Mouse (Mus musculus) heart, embryonic 10.5 days (tissue): ENCODE data around the gene Lmf2. TPM values are rescaled to one million over a fixed set of nuclear protein-coding genes. Genes with fewer than 3 reads are reported as not detected.

Experiments used
- DNase-seq: peaks from one replicate; pipeline ENCODE4 v3.0.0-alpha.2; 2017; ENCODE audit warnings: low spot score
- H3K27ac ChIP-seq: fragments of 300-500 bp; sonication (generic); 2 replicates; pipeline ENCODE4 v1.5.1; 2016; ENCODE audit warnings: mild to moderate bottlenecking
- H3K27me3 ChIP-seq: fragments of 300-500 bp; sonication (generic); 2 replicates; pipeline ENCODE4 v1.6.1; 2016; ENCODE audit warnings: mild to moderate bottlenecking; ENCODE audit not compliant: poor library complexity, insufficient read depth, severe bottlenecking
- H3K36me3 ChIP-seq: fragments of 300-500 bp; sonication (generic); 2 replicates; pipeline ENCODE4 v1.6.1; 2016; ENCODE audit warnings: mild to moderate bottlenecking, moderate library complexity
- H3K4me1 ChIP-seq: fragments of 300-500 bp; sonication (generic); 2 replicates; pipeline ENCODE4 v1.6.1; 2016; ENCODE audit warnings: mild to moderate bottlenecking
- H3K4me3 ChIP-seq: fragments of 300-500 bp; sonication (generic); 2 replicates; pipeline ENCODE4 v1.5.1; 2016; ENCODE audit warnings: mild to moderate bottlenecking, moderate library complexity
- H3K9me3 ChIP-seq: fragments of 300-500 bp; sonication (generic); 2 replicates; pipeline ENCODE4 v1.6.1; 2016; ENCODE audit warnings: mild to moderate bottlenecking, moderate library complexity
- WGBS: fragments of 180-500 bp; shearing (Covaris S2); methylation state at CpG from one replicate; pipeline ENCODE4 v1.1.7; 2016; 5-methylcytosine and 5-hydroxymethylcytosine counted together
- polyA plus RNA-seq: library from polyadenylated mRNA; unstranded; fragments of >200 nt; fragmentation: Nextera tagmentation; extraction: Ambion mirVana; gene quantifications from 2 replicates; pipeline ENCODE4 v1.2.1, GENCODE M21; 2016

The Lmf2 gene
- 51.5 and 55.2 TPM in 2 replicates for polyA plus RNA-seq

DNA sequence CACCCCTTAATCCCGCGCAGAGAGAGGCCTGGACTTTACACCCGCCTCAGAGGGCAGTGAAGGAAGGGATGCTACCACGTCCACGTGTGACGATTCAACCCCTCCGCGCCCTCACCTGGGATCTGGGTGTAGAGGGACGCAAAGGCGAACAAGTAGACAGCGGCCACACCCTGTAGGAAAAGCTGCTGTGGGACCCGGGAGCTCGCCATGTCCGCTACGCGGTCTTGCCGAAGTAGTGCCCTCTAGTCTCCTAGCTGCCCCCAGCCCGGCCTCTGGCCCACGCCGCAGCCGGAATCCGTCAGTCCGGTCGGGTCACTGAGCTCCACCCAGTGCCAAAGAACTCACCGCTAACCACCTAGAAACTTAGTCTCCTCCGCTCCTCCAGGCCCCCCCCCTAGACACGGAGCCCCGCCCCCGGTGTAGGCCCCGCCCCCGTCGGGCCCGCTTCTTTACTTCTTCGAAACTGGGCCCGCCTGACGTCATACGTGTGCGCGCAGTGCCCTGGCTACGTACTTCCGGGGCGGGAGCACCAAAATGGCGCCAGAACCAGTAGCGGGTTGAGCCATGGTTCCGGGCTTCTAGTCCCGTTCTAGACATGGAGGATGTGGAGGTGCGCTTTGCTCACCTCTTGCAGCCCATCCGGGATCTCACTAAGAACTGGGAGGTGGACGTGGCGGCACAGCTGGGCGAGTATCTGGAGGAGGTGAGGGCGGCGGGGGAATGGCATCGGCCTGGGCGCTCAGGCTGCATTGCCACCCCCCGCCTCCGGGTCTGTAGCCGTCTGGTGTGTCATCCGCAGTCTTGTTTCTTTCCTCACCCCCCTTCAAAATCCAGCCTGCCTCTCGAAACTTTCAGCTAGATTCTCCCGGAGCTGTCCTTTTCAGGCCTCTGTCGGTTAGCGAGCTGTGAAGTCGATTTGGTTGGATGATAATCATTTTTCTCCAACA lies at the start of gene Lmf2, which contains the start of gene Ncaph2:
Gene Lmf2, minus strand, starts transcription at position 419 of the 947 bp plus-strand sequence.
Gene Ncaph2, plus strand, starts transcription at position 479 of the 947 bp plus-strand sequence.
- WGBS: under 1% methylated on average over 64 of the region's 64 CpGs
- H3K4me1 ChIP-seq: peaks cover 32% of the 10 kb centered on the region
- H3K36me3 ChIP-seq: peaks cover 50% of the 10 kb centered on the region
- peak within 1 kb of the TSS; percentile 92 for H3K27ac ChIP-seq
- H3K27me3 ChIP-seq: no peaks in the 10 kb centered on the region
- peak within 1 kb of the TSS; percentile 77 for H3K4me3 ChIP-seq
- DNase-seq: peak; percentile 98
- no peaks in the 10 kb centered on the region for H3K9me3 ChIP-seq

DNA sequence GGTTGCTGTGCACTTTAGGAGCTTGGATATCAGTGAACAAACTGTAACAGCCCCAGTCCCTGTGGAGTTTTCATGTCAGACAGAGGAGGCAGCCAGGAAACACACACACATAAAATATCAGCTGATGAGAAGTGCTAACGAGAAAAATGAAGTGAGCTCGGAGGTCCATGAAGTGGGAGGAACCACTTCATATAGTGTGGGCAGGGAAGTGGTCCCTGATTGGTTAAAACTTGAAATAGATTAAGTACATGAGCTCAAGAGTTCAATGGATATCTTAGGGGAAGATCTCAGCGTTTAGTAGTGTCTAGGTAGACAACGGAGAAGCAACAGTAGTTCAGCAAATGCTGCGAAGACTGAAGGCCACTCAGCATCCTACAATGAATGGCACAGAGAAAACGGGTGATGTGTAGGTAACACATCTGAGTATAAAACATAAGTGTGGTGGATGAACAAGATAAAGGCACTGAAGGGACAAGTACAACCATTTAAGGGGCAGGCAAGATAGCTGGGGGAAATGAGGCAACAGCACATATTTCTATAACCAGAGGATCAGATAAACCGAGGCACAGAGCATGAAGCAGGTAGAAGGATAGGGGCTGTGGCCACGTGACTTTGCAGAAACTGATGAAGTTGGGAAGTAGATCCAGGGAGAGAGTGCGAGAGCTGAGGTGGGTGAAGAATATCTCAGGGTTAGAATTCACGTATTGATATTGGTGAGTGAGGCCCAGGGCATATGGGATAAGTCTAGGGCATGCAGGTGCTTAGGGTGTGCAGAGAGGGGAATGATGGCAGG lies 49.6 kb upstream of the Lmf2 start:
- Histone ChIP-seq H3K9me3 (0 out of 2 replicates have a peak, but pooled peaks cover 6% of the 10 kb centered on the region), H3K4me3 (no peak overlapping the region), H3K4me1 (no peaks in the 10 kb centered on the region), H3K27me3 (no peaks in the 10 kb centered on the region), H3K36me3 (no peaks in the 10 kb centered on the region), H3K27ac (no peak overlapping the region)
- no peak for DNase-seq
- WGBS: 81% methylated on average over 10 of the region's 10 CpGs

DNA sequence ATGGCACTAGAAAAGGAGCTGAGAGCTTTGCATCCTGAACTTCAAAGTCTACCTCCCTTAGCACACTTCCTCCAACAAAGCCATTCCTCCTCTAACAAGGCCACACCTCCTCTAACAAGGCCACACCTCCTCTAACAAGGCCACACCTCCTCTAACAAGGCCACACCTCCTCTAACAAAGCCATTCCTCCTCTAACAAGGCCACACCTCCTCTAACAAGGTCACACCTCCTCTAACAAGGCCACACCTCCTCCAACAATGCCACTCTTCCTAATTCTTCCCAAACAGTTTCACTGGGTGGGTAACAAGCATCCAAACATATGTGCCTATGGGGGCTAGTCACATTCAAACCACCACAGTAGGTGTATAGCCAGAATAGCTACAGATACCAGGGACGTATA lies 47.0 kb upstream of the Lmf2 start:
- DNase-seq: no peak
- Histone ChIP-seq H3K27ac (no peak overlapping the region), H3K4me3 (no peak overlapping the region), H3K9me3 (no peaks in the 10 kb centered on the region), H3K27me3 (no peaks in the 10 kb centered on the region), H3K36me3 (no peaks in the 10 kb centered on the region), H3K4me1 (no peaks in the 10 kb centered on the region)
- WGBS: 79% methylated on average over 1 of the region's 1 CpGs

DNA sequence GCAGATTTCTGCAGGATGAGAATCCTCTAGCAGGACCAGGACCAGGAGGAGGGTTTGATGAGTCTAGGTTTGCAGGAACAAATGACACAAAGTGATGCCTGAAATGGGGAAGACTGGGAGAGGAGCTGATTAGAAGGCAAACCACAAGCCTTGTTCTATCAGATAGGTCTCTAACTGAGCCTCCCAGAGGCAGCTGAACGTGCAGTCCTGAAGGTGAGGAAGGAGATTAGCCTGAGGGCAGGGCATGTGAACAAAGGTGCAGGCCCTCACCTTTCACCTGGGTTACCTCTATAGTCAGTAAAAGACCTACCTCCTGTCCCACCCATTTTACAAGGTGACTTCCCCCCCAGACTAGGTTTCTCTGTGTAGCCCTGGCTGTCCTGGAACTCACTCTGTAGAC lies 44.3 kb upstream of the Lmf2 start:
- no peaks in the 10 kb centered on the region for H3K9me3 ChIP-seq
- 56% methylated on average over 1 of the region's 1 CpGs for WGBS

DNA sequence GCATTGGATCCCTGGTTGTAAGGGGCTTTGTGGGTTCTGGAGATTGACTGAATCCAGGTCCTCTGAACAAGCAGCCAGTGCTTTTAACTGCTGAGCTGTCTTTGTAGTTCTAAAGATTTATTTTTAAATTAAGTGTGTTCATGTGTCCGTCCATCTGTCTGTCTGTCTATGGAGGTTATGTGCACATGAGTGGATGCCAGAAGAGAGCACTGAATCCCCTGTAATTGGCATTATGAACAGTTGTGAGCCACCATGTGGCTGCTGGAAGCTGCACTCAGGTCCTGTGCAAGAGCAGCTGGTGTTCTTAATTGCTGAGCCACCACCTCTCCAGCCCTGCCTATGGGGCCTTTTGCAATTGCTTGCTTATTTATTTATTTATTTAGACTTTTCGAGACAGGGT lies 42.7 kb upstream of the Lmf2 start:
- Histone ChIP-seq H3K4me3 (no peak overlapping the region), H3K36me3 (no peaks in the 10 kb centered on the region), H3K27ac (no peak overlapping the region), H3K4me1 (no peaks in the 10 kb centered on the region), H3K27me3 (no peaks in the 10 kb centered on the region), H3K9me3 (no peaks in the 10 kb centered on the region)
- no peak for DNase-seq
- 84% methylated on average over 2 of the region's 2 CpGs for WGBS

More for the DNA sequence above, 44.3 kb upstream of the Lmf2 start:
- Histone ChIP-seq H3K4me3 (no peak overlapping the region), H3K27me3 (no peaks in the 10 kb centered on the region), H3K36me3 (no peaks in the 10 kb centered on the region), H3K27ac (no peak overlapping the region), H3K4me1 (no peaks in the 10 kb centered on the region)
- DNase-seq: no peak

DNA sequence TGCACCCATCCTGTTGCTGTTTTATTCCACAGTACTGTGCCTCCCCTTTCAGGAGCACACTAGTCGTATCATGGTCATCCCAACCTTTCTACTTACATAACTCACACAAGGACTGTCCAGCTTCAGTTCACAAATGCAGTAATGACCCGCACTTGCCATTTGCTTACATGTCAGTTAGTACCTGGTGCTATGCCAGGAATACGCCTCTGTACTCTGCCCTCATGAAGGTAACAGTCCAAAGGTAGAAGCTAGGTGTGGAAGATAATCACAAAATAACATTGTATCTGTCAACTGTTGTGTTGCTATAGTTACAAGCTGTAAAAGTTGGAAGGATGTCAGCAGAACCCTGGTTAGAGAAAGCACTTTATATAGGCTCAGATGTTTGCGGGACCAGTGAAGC lies 41.4 kb upstream of the Lmf2 start:
- 82% methylated on average over 4 of the region's 4 CpGs for WGBS

DNA sequence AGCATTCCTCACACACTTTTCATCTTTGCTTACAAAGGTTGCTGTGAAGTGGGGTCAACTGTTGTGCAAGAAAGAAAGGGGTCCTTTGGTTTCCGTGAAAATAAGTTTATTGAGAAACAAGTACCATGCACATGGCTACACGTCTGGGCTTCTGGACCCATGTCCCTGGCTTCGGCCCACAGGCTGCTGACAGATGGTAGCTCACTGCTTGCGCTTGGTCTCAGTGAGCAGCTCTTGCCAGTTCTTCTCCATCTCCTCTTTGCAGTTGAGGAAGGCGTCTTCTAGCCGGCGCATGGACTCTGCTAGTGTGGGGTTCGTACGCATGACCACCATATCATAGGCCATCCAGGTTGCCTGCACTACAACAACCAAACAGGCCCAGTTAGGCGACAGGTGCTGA lies 34.6 kb upstream of the Lmf2 start:
- H3K4me3 ChIP-seq: no peak overlapping the region
- H3K9me3 ChIP-seq: no peaks in the 10 kb centered on the region
- WGBS: 89% methylated on average over 10 of the region's 10 CpGs
- no peak overlapping the region for H3K27ac ChIP-seq
- peaks cover 37% of the 10 kb centered on the region for H3K27me3 ChIP-seq
- DNase-seq: no peak
- H3K4me1 ChIP-seq: no peaks in the 10 kb centered on the region
- H3K36me3 ChIP-seq: no peaks in the 10 kb centered on the region

More for the DNA sequence above, 41.4 kb upstream of the Lmf2 start:
- H3K4me1 ChIP-seq: no peaks in the 10 kb centered on the region
- no peaks in the 10 kb centered on the region for H3K36me3 ChIP-seq
- no peak for DNase-seq
- no peaks in the 10 kb centered on the region for H3K9me3 ChIP-seq
- no peak overlapping the region for H3K4me3 ChIP-seq
- H3K27ac ChIP-seq: no peak overlapping the region
- no peaks in the 10 kb centered on the region for H3K27me3 ChIP-seq

DNA sequence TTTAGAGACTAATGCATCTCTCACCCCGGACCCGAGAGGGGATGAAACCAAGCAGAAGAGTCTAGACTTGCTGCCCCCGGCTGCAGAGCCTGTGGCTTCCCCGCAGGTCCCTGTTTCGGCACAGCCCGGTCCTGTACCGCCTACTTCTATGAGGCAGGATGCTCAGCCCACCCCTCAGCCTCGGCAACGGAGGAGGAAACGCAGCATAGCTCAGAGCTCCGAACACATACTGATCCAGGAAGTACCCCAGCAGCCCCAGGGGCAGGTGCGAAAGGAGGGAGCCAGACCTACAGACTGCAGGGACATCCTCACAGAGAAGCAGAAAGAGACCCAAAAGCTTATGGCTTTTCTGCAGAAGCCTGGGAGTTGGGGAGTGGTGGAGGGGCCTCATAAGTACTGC lies 31.7 kb upstream of the Lmf2 start:
- no peak for DNase-seq
- Histone ChIP-seq H3K4me3 (no peak overlapping the region), H3K4me1 (no peaks in the 10 kb centered on the region), H3K9me3 (no peaks in the 10 kb centered on the region), H3K36me3 (no peaks in the 10 kb centered on the region), H3K27ac (no peak overlapping the region), H3K27me3 (peaks cover 52% of the 10 kb centered on the region)
- 41% methylated on average over 12 of the region's 12 CpGs for WGBS

DNA sequence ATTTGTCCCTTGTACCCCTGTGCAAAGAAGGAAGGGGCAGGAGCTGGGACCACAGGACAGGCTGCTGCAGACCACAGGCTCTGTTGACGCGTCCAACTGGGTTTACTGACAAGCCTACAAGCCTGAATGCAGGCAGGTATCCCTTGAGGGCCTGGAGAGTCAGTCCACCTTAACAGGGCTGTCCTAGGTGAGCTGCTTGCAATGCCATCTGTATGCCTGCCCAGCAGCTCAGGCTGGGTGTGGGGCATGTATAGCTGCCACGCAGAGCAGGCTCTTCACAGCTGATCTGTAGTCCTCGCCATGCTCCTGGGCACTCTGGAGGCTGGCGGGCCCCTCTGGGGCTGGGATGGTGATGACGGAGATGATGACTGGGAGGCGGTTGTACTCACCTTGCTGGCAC lies 29.2 kb upstream of the Lmf2 start, which contains the start of gene Klhdc7b:
Gene Klhdc7b, plus strand, starts transcription at position 301 of the 400 bp plus-strand sequence.
- H3K4me3 ChIP-seq: no peak within 1 kb of the TSS
- no peak for DNase-seq
- peaks cover 73% of the 10 kb centered on the region for H3K27me3 ChIP-seq
- peaks cover under 1% of the 10 kb centered on the region for H3K4me1 ChIP-seq
- no peaks in the 10 kb centered on the region for H3K9me3 ChIP-seq
- no peak within 1 kb of the TSS for H3K27ac ChIP-seq
- H3K36me3 ChIP-seq: no peaks in the 10 kb centered on the region
- WGBS: 79% methylated on average over 7 of the region's 7 CpGs

DNA sequence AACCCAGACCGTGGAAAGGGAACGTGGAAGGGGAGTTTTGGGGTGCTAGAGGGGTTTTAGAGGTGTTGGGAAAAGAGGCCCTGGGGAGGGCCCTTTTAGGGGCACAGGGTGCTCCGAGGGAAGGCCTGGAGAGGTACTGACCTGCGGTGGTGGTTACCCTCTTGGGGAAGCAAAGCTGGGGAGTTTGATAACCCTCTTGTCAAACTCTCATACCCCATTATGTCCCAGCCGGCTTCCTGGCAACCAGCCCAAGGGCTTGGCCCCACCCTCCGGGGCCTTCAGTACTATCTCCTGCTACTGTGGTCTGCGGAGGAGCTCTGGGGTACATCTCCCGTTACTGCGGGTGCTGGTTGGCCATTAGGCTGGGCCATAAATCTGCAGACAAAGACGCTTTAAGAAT lies 24.0 kb upstream of the Lmf2 start:
- Histone ChIP-seq H3K9me3 (no peaks in the 10 kb centered on the region), H3K36me3 (no peaks in the 10 kb centered on the region), H3K27ac (peak overlapping the region; percentile 59), H3K27me3 (peaks cover 69% of the 10 kb centered on the region), H3K4me1 (peaks cover 29% of the 10 kb centered on the region), H3K4me3 (peak overlapping the region; percentile 60)
- DNase-seq: no peak
- WGBS: 8% methylated on average over 10 of the region's 10 CpGs

DNA sequence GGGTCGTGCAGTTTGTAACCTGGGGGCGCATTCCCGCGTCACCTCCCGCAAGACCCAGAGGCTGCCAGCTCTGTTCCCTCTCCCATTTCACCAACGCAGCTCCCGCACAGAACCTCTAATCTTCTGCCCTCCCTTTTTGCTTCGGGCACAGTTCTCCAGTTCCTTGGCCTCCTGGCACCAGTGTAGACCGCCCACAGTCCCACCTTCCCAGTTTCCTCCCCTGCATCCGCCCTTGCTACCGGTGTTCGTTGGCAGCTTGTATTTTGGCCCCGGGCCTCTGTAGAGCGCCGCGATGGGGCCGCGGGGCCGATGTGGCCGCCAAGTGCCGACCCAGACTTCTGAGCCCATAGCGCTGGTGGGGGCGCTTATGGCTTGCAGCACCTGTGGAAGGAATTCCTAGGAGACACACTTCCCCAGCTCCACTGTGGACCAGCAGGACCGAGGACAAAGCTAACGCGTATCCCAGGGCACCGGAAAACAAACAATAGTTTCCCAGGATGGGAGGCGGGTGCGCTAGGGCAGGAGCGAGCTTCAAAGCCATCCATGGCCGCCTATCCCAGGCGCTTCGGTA lies 23.5 kb upstream of the Lmf2 start, which contains the start of gene Odf3b:
Gene Odf3b, minus strand, starts transcription at position 452 of the 571 bp plus-strand sequence.
- Histone ChIP-seq H3K4me1 (peaks cover 33% of the 10 kb centered on the region), H3K27me3 (peaks cover 68% of the 10 kb centered on the region), H3K9me3 (no peaks in the 10 kb centered on the region), H3K4me3 (peak within 1 kb of the TSS; percentile 60), H3K27ac (peak within 1 kb of the TSS; percentile 59), H3K36me3 (no peaks in the 10 kb centered on the region)
- DNase-seq: no peak
- WGBS: under 1% methylated on average over 33 of the region's 33 CpGs

DNA sequence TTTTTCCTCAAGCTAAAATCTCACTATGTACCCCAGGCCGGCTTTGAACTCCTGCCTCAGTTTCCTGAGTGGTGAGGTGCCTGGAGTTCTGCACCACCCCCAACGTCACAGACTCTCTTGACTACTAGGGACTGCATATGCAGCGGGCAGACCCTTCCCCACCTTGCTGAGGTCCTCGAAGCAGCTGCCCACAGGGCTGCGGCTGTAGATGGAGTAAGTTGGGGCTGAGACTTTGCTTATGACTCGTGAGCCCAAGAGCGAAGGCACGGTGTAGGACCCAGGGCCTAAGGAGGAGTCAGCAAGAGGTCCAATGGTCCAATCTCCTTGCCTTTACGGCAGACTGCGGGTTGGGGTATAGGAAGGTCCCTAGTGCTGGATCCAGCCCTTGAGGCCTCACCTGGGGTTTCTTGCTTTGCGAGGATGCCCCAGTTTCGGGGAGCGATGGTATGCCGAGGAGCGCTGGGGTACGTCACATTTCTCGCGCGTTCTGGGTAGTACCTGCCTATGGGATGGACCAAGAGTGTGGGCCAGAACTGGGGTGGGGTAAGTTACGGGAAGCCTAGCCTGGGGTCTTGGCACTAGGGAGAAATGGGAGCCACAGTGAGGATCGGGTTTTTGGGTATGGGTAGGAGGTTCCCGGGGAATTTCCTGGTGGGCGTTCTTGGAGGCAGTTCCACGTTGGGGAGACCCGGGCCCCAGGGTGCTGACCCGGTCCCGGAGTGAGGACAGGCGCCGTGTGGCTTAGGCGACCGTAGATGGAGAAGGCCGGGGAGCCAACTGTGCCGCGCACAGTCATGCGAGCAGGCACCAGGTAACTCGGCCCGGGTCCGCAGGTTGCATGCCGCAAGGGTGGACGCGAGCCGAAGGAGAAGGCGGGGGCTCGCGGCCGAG lies 22.7 kb upstream of the Lmf2 start:
- Histone ChIP-seq H3K4me3 (peak overlapping the region; percentile 60), H3K9me3 (no peaks in the 10 kb centered on the region), H3K27me3 (peaks cover 68% of the 10 kb centered on the region), H3K36me3 (no peaks in the 10 kb centered on the region), H3K4me1 (peaks cover 36% of the 10 kb centered on the region), H3K27ac (no peak overlapping the region)
- 10% methylated on average over 46 of the region's 46 CpGs for WGBS
- no peak for DNase-seq
